Mouse (Mus musculus) liver, adult 2 months (tissue): ENCODE measurements around the gene Hspb3.

Experiments
- CTCF ChIP-seq: fragments of 200-500 bp; IDR thresholded peaks from 2 replicates; pipeline ENCODE4 v1.5.1; 2011; ENCODE audit warnings: low read depth, low read length, control low read depth
- POLR2A ChIP-seq: fragments of 200-500 bp; IDR thresholded peaks from 2 replicates; pipeline ENCODE4 v1.6.1; 2011; ENCODE audit warnings: low read length, control low read depth; ENCODE audit not compliant: insufficient read depth; ENCODE audit errors: extremely low read depth

GRCm38 (mm10) chr13:113638914-113639313, 24.6 kb downstream of the Hspb3 start:
- TF ChIP-seq POLR2A, result no peak
- TF ChIP-seq CTCF, result no peak
